Mouse (Mus musculus) heart, adult 18-20 months (tissue): Measurements from ENCODE around the gene Ldlrad3. TPM values are rescaled to one million over a fixed set of nuclear protein-coding genes. Genes with fewer than 3 reads are reported as not detected.

ENCODE experiments used
- DNase-seq, 2 experiments: peaks; one replicate each; pipeline ENCODE4 v3.0.0; 2021 to 2022; ENCODE audit warnings: mixed read lengths in 1 of 2
- total RNA-seq, 2 experiments: library from RNA; stranded (reverse); gene quantifications; 2 replicates each; pipeline ENCODE4 v1.2.3; 2021

Gene Ldlrad3
- total RNA-seq, 2 experiments from 2014 or later, result 3.1 to 3.4 TPM

- peak in 1 of 2 experiments; percentile 22 for DNase-seq
Observed at GRCm38 (mm10) chr2:102185069-102185950, 875 bp downstream of the Ldlrad3 start.

GRCm38 (mm10) chr2:102183720-102184480, 2.3 kb downstream of the Ldlrad3 start:
- no peak for DNase-seq

- no peak for DNase-seq
Observed at GRCm38 (mm10) chr2:102181459-102181858, 4.7 kb downstream of the Ldlrad3 start.

- no peak for DNase-seq
Observed at GRCm38 (mm10) chr2:102176434-102176772, 9.8 kb downstream of the Ldlrad3 start.

GRCm38 (mm10) chr2:102175741-102176433, 10.3 kb downstream of the Ldlrad3 start:
- DNase-seq, result no peak

GRCm38 (mm10) chr2:102172458-102172857, 13.7 kb downstream of the Ldlrad3 start:
- DNase-seq, result no peak

GRCm38 (mm10) chr2:102166550-102167325, 19.4 kb downstream of the Ldlrad3 start:
- peak; percentile 28 to 33 for DNase-seq

GRCm38 (mm10) chr2:102163106-102163505, 23.1 kb downstream of the Ldlrad3 start:
- no peak for DNase-seq

GRCm38 (mm10) chr2:102157555-102157954, 28.6 kb downstream of the Ldlrad3 start:
- DNase-seq, result no peak

- no peak for DNase-seq
Observed at GRCm38 (mm10) chr2:102157010-102157409, 29.2 kb downstream of the Ldlrad3 start.

GRCm38 (mm10) chr2:102156460-102156859, 29.7 kb downstream of the Ldlrad3 start:
- DNase-seq, result no peak

- DNase-seq, result no peak
Observed at GRCm38 (mm10) chr2:102155306-102156015, 30.7 kb downstream of the Ldlrad3 start.

- DNase-seq, result no peak
Observed at GRCm38 (mm10) chr2:102154771-102155211, 31.4 kb downstream of the Ldlrad3 start.

- no peak for DNase-seq
Observed at GRCm38 (mm10) chr2:102154328-102154727, 31.9 kb downstream of the Ldlrad3 start.

GRCm38 (mm10) chr2:102153516-102153915, 32.7 kb downstream of the Ldlrad3 start:
- no peak for DNase-seq

- DNase-seq, result no peak
Observed at GRCm38 (mm10) chr2:102152851-102153250, 33.3 kb downstream of the Ldlrad3 start.

- DNase-seq, result no peak
Observed at GRCm38 (mm10) chr2:102149058-102149457, 37.1 kb downstream of the Ldlrad3 start.

GRCm38 (mm10) chr2:102148093-102148492, 38.1 kb downstream of the Ldlrad3 start:
- no peak for DNase-seq

GRCm38 (mm10) chr2:102147561-102147960, 38.6 kb downstream of the Ldlrad3 start:
- no peak for DNase-seq

GRCm38 (mm10) chr2:102146386-102146785, 39.8 kb downstream of the Ldlrad3 start:
- DNase-seq, result no peak

GRCm38 (mm10) chr2:102145036-102145435, 41.1 kb downstream of the Ldlrad3 start:
- DNase-seq, result no peak
